ENCODE assay signal across 9 mouse cellular contexts in the genomic region with DNA sequence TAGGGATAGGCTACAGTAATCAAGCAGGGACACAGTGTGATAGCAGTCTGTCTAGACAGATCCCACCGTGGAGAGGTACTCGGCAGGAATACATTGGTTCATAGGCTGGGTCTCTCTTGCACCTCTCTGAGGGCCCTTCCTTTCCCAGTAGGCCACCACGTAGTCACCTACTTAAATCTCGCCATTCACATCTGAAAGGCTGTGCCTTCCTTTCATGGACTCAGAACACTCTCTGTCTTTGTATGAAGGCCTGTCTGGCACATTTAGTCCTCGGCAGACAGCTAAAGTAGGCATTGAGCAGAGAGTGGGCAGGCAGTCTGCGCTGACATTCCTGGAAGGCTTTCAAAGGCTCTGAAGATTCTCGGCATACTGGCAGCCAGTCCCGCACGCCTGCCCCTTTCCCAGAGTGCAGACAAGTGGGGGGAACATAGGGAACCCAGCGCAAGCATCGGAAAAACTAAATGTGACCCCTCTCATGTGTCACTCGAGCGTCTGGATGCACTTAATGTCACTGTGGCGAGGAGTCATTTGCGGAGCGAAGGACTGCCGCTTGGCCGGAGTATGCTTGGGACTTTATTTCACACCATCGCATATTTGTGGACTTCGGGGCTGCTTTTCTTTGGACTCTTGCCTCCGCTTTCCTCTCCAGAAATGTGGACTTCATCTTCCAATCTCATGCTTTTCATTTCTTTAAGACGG.
DNase-seq lines count a peak whose midpoint lies in the region; ATAC-seq lines count a peak whose summit lies in the region.
"Had no signal": no experiment of that assay in that cellular context is flagged by ENCODE, and none has a peak within 500 bp of the region (broad histone marks: within the 10 kb centered on the region; RNA-seq: fewer than 3 reads in every experiment).

No protein-coding gene starts in this region.

- H3K36me3 ChIP-seq in hindbrain, embryonic 13.5 days = peaks cover 6% of the 10 kb centered on the region; the same call in 1 of the 2 replicates
- H3K36me3 ChIP-seq in hindbrain, embryonic 11.5 days (ENCODE audit: control insufficient read depth, insufficient read depth, low read length) = no peaks in the 10 kb centered on the region
- peaks cover 11% of the 10 kb centered on the region for H3K36me3 ChIP-seq in forebrain, embryonic 14.5 days (ENCODE audit: control insufficient read depth, insufficient read depth, low read length)
- no peaks in the 10 kb centered on the region for H3K36me3 ChIP-seq in midbrain, embryonic 15.5 days (replicated peaks)

- peaks cover 35% of the 10 kb centered on the region for H3K4me1 ChIP-seq in hindbrain, embryonic 13.5 days (replicated peaks)
- H3K4me1 ChIP-seq in hindbrain, embryonic 11.5 days (replicated peaks; ENCODE audit: control insufficient read depth, insufficient read depth, low read length) = no peaks in the 10 kb centered on the region
- H3K4me1 ChIP-seq in forebrain, embryonic 14.5 days (ENCODE audit: control insufficient read depth, insufficient read depth, low read length) = peaks cover 14% of the 10 kb centered on the region
- H3K4me1 ChIP-seq in midbrain, embryonic 15.5 days = no peaks in the 10 kb centered on the region

- intact Hi-C loops in heart, postnatal 36 days (cut with DNase I) = no loop called here

- H3K27me3 ChIP-seq in hindbrain, embryonic 13.5 days = no peaks in the 10 kb centered on the region
- no peaks in the 10 kb centered on the region for H3K27me3 ChIP-seq in hindbrain, embryonic 11.5 days (ENCODE audit: control insufficient read depth, insufficient read depth, low read length)
- no peaks in the 10 kb centered on the region for H3K27me3 ChIP-seq in forebrain, embryonic 14.5 days (replicated peaks; ENCODE audit: control insufficient read depth, insufficient read depth, low read length)
- no peaks in the 10 kb centered on the region for H3K27me3 ChIP-seq in midbrain, embryonic 15.5 days (replicated peaks)
- H3K27me3 ChIP-seq: Patski had no signal

- no peak overlapping the region for H3K4me3 ChIP-seq in hindbrain, embryonic 13.5 days
- H3K4me3 ChIP-seq in hindbrain, embryonic 11.5 days (ENCODE audit: low read depth, low read length) = no peak overlapping the region
- no peak overlapping the region for H3K4me3 ChIP-seq in forebrain, embryonic 14.5 days (ENCODE audit: low read depth, low read length)
- no peak overlapping the region for H3K4me3 ChIP-seq in midbrain, embryonic 15.5 days

- WGBS in hindbrain, embryonic 13.5 days = 63% methylated on average over 22 of the region's 22 CpGs
- 74% methylated on average over 22 of the region's 22 CpGs for WGBS in hindbrain, embryonic 11.5 days
- 40% methylated on average over 22 of the region's 22 CpGs for WGBS in forebrain, embryonic 14.5 days
- WGBS in midbrain, embryonic 15.5 days = 62% methylated on average over 22 of the region's 22 CpGs

- peak overlapping the region; percentile 70 for H3K27ac ChIP-seq in hindbrain, embryonic 13.5 days
- no peak overlapping the region for H3K27ac ChIP-seq in hindbrain, embryonic 11.5 days (ENCODE audit: low read depth, low read length)
- peak overlapping the region; percentile 73 for H3K27ac ChIP-seq in forebrain, embryonic 14.5 days (ENCODE audit: low read depth, low read length)
- H3K27ac ChIP-seq in midbrain, embryonic 15.5 days = peak overlapping the region; percentile 46

- no peak for DNase-seq in hindbrain, embryonic 11.5 days (ENCODE audit: low spot score)
- DNase-seq in forebrain, embryonic 14.5 days (ENCODE audit: low spot score) = peak; percentile 91
- DNase-seq in heart, postnatal 36 days = peak; percentile 37 to 68
- DNase-seq in layer of hippocampus, adult 9-11 months = peak; percentile 72
- no peak for DNase-seq in thymus, postnatal 4 days
- no peak for DNase-seq in c-Kit-positive CD71-positive TER-119-positive erythroid progenitor cells, embryonic 14.5 days (ENCODE audit: low spot score)

- no peak overlapping the region for H3K9ac ChIP-seq in hindbrain, embryonic 13.5 days
- H3K9ac ChIP-seq in hindbrain, embryonic 11.5 days (ENCODE audit: low read depth, low read length) = no peak overlapping the region
- peak overlapping the region; percentile 26; the same call in 1 of the 2 replicates for H3K9ac ChIP-seq in forebrain, embryonic 14.5 days (ENCODE audit: low read length)
- H3K9ac ChIP-seq in midbrain, embryonic 15.5 days = no peak overlapping the region

- H3K4me2 ChIP-seq in hindbrain, embryonic 13.5 days = peak overlapping the region; percentile 15; the same call in 1 of the 2 replicates
- no peak overlapping the region for H3K4me2 ChIP-seq in hindbrain, embryonic 11.5 days (replicated peaks; ENCODE audit: low read depth, low read length)
- H3K4me2 ChIP-seq in forebrain, embryonic 14.5 days (ENCODE audit: low read length) = peak overlapping the region; percentile 20
- H3K4me2 ChIP-seq in midbrain, embryonic 15.5 days = no peak overlapping the region; the same call in 1 of the 2 replicates

- ATAC-seq in hindbrain, embryonic 13.5 days (ENCODE audit: low FRiP score) = peak; percentile 75
- ATAC-seq in hindbrain, embryonic 11.5 days (ENCODE audit: low FRiP score) = no peak
- peak; percentile 86 for ATAC-seq in forebrain, embryonic 14.5 days
- ATAC-seq in midbrain, embryonic 15.5 days (replicated peaks) = peak; percentile 83
- ATAC-seq: Patski had no signal

- no peaks in the 10 kb centered on the region for H3K9me3 ChIP-seq in hindbrain, embryonic 13.5 days
- H3K9me3 ChIP-seq in hindbrain, embryonic 11.5 days (ENCODE audit: control insufficient read depth, low read length) = no peaks in the 10 kb centered on the region
- no peaks in the 10 kb centered on the region for H3K9me3 ChIP-seq in forebrain, embryonic 14.5 days (replicated peaks; ENCODE audit: control insufficient read depth, low read length)
- H3K9me3 ChIP-seq in midbrain, embryonic 15.5 days = no peaks in the 10 kb centered on the region

Comparison
In these comparisons a context has a peak if more than half of its experiments do, and no peak if none do; other contexts are left out.
1. H3K4me2 ChIP-seq: peak in hindbrain, embryonic 13.5 days (single experiment) and forebrain, embryonic 14.5 days (single experiment); none in hindbrain, embryonic 11.5 days (single experiment) and midbrain, embryonic 15.5 days (single experiment).
2. DNase-seq: peak in forebrain, embryonic 14.5 days (single experiment), heart, postnatal 36 days (2 of 2) and layer of hippocampus, adult 9-11 months (single experiment); none in hindbrain, embryonic 11.5 days (single experiment), thymus, postnatal 4 days (single experiment) and c-Kit-positive CD71-positive TER-119-positive erythroid progenitor cells, embryonic 14.5 days (single experiment).